Comparison of ENCODE assay signal across 10 mouse cellular contexts in genomic region chr7:73647140-73647539, GRCm38 (mm10).
DNase-seq lines count a peak whose midpoint lies in the region; ATAC-seq and TF ChIP-seq lines count a peak whose summit lies in the region.
"Had no signal": no experiment of that assay in that cellular context is flagged by ENCODE, and none has a peak within 500 bp of the region (broad histone marks: within the 10 kb centered on the region; RNA-seq: fewer than 3 reads in every experiment).

No protein-coding gene starts in this region.

- H3K4me1 ChIP-seq in hindbrain, embryonic 13.5 days (replicated peaks): peaks cover 3% of the 10 kb centered on the region; the same call in 1 of the 2 replicates
- no peaks in the 10 kb centered on the region for H3K4me1 ChIP-seq in hindbrain, embryonic 10.5 days (replicated peaks)
- 0 out of 2 replicates have a peak, but pooled peaks cover 1% of the 10 kb centered on the region for H3K4me1 ChIP-seq in cortical plate, adult 2 months (ENCODE audit: control insufficient read depth, insufficient read depth, low read length)
- no peaks in the 10 kb centered on the region for H3K4me1 ChIP-seq in neural tube, embryonic 15.5 days
- H3K4me1 ChIP-seq in kidney, embryonic 15.5 days: no peaks in the 10 kb centered on the region
- H3K4me1 ChIP-seq: liver, embryonic 15.5 days had no signal

- DNase-seq in hindbrain, embryonic 10.5 days (ENCODE audit: low spot score): no peak
- peak; percentile 73 for DNase-seq in layer of hippocampus, adult 9-11 months
- DNase-seq in gastrocnemius, postnatal 10 days: no peak
- no peak for DNase-seq in kidney, postnatal 14 days
- DNase-seq: heart, adult 18-20 months had no signal

- peak; percentile 55; the same call in 1 of the 2 replicates for ATAC-seq in hindbrain, embryonic 13.5 days (ENCODE audit: low FRiP score)
- ATAC-seq in neural tube, embryonic 15.5 days (ENCODE audit: low FRiP score): peak; percentile 74
- no peak for ATAC-seq in kidney, embryonic 15.5 days (replicated peaks; ENCODE audit: low FRiP score)

- peak overlapping the region; percentile 6; the same call in 1 of the 2 replicates for H3K27ac ChIP-seq in hindbrain, embryonic 13.5 days
- H3K27ac ChIP-seq in hindbrain, embryonic 10.5 days: no peak overlapping the region
- H3K27ac ChIP-seq in cortical plate, adult 2 months (ENCODE audit: insufficient read depth, low read length): peak overlapping the region; percentile 53; the same call in 1 of the 2 replicates
- peak overlapping the region; percentile 56 for H3K27ac ChIP-seq in neural tube, embryonic 15.5 days (replicated peaks)
- no peak overlapping the region for H3K27ac ChIP-seq in kidney, embryonic 15.5 days
- H3K27ac ChIP-seq: liver, embryonic 15.5 days had no signal

- no peak overlapping the region for H3K9ac ChIP-seq in hindbrain, embryonic 13.5 days
- H3K9ac ChIP-seq in neural tube, embryonic 15.5 days (replicated peaks): no peak overlapping the region
- H3K9ac ChIP-seq in kidney, embryonic 15.5 days: no peak overlapping the region
- H3K9ac ChIP-seq: liver, embryonic 15.5 days had no signal

- 71% methylated on average over 4 of the region's 4 CpGs for WGBS in hindbrain, embryonic 13.5 days
- WGBS in hindbrain, embryonic 10.5 days: 85% methylated on average over 4 of the region's 4 CpGs
- WGBS in neural tube, embryonic 15.5 days: 61% methylated on average over 4 of the region's 4 CpGs
- 87% methylated on average over 4 of the region's 4 CpGs for WGBS in kidney, embryonic 15.5 days

- TF ChIP-seq CTCF in cortical plate, adult 2 months (IDR thresholded peaks at IDR 0.05; ENCODE audit: extremely low read depth, insufficient read depth, low read length): no peak

- H3K27me3 ChIP-seq in hindbrain, embryonic 13.5 days: no peaks in the 10 kb centered on the region
- H3K27me3 ChIP-seq in hindbrain, embryonic 10.5 days (ENCODE audit: insufficient read depth, poor library complexity, severe bottlenecking): no peaks in the 10 kb centered on the region
- no peaks in the 10 kb centered on the region for H3K27me3 ChIP-seq in neural tube, embryonic 15.5 days (replicated peaks)
- no peaks in the 10 kb centered on the region for H3K27me3 ChIP-seq in kidney, embryonic 15.5 days
- H3K27me3 ChIP-seq: liver, embryonic 15.5 days had no signal

- H3K4me3 ChIP-seq in hindbrain, embryonic 13.5 days: no peak overlapping the region
- H3K4me3 ChIP-seq in hindbrain, embryonic 10.5 days: no peak overlapping the region
- H3K4me3 ChIP-seq in cortical plate, adult 2 months (ENCODE audit: insufficient read depth, low read length): no peak overlapping the region
- no peak overlapping the region for H3K4me3 ChIP-seq in neural tube, embryonic 15.5 days (replicated peaks)
- no peak overlapping the region for H3K4me3 ChIP-seq in kidney, embryonic 15.5 days (replicated peaks)
- H3K4me3 ChIP-seq: liver, embryonic 15.5 days had no signal

- no peaks in the 10 kb centered on the region for H3K36me3 ChIP-seq in hindbrain, embryonic 13.5 days
- H3K36me3 ChIP-seq in hindbrain, embryonic 10.5 days: no peaks in the 10 kb centered on the region
- no peaks in the 10 kb centered on the region for H3K36me3 ChIP-seq in neural tube, embryonic 15.5 days
- H3K36me3 ChIP-seq in kidney, embryonic 15.5 days: no peaks in the 10 kb centered on the region
- H3K36me3 ChIP-seq: liver, embryonic 15.5 days had no signal

- H3K4me2 ChIP-seq in hindbrain, embryonic 13.5 days: no peak overlapping the region
- H3K4me2 ChIP-seq in neural tube, embryonic 15.5 days: no peak overlapping the region
- H3K4me2 ChIP-seq in kidney, embryonic 15.5 days: no peak overlapping the region
- H3K4me2 ChIP-seq: liver, embryonic 15.5 days had no signal

- H3K9me3 ChIP-seq in hindbrain, embryonic 13.5 days: 0 out of 2 replicates have a peak, but pooled peaks cover 4% of the 10 kb centered on the region
- no peaks in the 10 kb centered on the region for H3K9me3 ChIP-seq in hindbrain, embryonic 10.5 days
- H3K9me3 ChIP-seq in neural tube, embryonic 15.5 days (replicated peaks): no peaks in the 10 kb centered on the region
- H3K9me3 ChIP-seq in kidney, embryonic 15.5 days (replicated peaks): no peaks in the 10 kb centered on the region
- H3K9me3 ChIP-seq: liver, embryonic 15.5 days had no signal

- no peak for TF ChIP-seq POLR2A in cortical plate, adult 2 months (IDR thresholded peaks at IDR 0.05; ENCODE audit: extremely low read depth, insufficient read depth, low read length)

Comparison
In these comparisons a context has a peak if more than half of its experiments do, and no peak if none do; other contexts are left out.
1. H3K27ac ChIP-seq: peak in hindbrain, embryonic 13.5 days (single experiment), cortical plate, adult 2 months (single experiment) and neural tube, embryonic 15.5 days (single experiment); none in hindbrain, embryonic 10.5 days (single experiment) and kidney, embryonic 15.5 days (single experiment).